Mouse (Mus musculus) kidney, postnatal 0 days (tissue): Measurements from ENCODE around the gene Pcsk6. TPM values are rescaled to one million over a fixed set of nuclear protein-coding genes. Genes with fewer than 3 reads are reported as not detected.

Source experiments
- ATAC-seq: fragments of 200-750 bp; cut with Nextera tagmentation; replicated peaks from 2 replicates; pipeline ENCODE4 v1.8.0; 2017; ENCODE audit warnings: low read depth, moderate number of reproducible peaks, moderate TSS enrichment, moderate library complexity; ENCODE audit not compliant: low FRiP score
- DNase-seq: peaks from one replicate; pipeline ENCODE4 v3.0.0-alpha.2; 2016; ENCODE audit warnings: low spot score
- H3K27ac ChIP-seq: fragments of 300-500 bp; sonication (generic); 2 replicates; pipeline ENCODE4 v1.5.1; 2014; ENCODE audit warnings: mild to moderate bottlenecking
- H3K27me3 ChIP-seq: fragments of 300-500 bp; sonication (generic); 2 replicates; pipeline ENCODE4 v1.6.1; 2014; ENCODE audit warnings: low read length, mixed read lengths; ENCODE audit not compliant: insufficient read depth
- H3K36me3 ChIP-seq: fragments of 300-500 bp; sonication (generic); 2 replicates; pipeline ENCODE4 v1.6.1; 2014; ENCODE audit warnings: low read length, mixed read lengths; ENCODE audit not compliant: insufficient read depth
- H3K4me1 ChIP-seq: fragments of 300-500 bp; sonication (generic); replicated peaks from 2 replicates; pipeline ENCODE4 v1.6.1; 2014; ENCODE audit warnings: antibody characterized with exemption, low read length, mixed read lengths; ENCODE audit not compliant: insufficient read depth
- H3K4me2 ChIP-seq: fragments of 300-500 bp; sonication (generic); 2 replicates; pipeline ENCODE4 v1.6.1; 2014; ENCODE audit warnings: mild to moderate bottlenecking, low read length, moderate library complexity, mixed read lengths
- H3K4me3 ChIP-seq: fragments of 300-500 bp; sonication (generic); replicated peaks from 2 replicates; pipeline ENCODE4 v1.5.1; 2014; ENCODE audit warnings: low read depth, low read length
- H3K9ac ChIP-seq: fragments of 300-500 bp; sonication (generic); 2 replicates; pipeline ENCODE4 v1.6.1; 2014; ENCODE audit warnings: low read depth, low read length
- H3K9me3 ChIP-seq: fragments of 300-500 bp; sonication (generic); replicated peaks from 2 replicates; pipeline ENCODE4 v1.6.1; 2016; ENCODE audit warnings: low read length, inconsistent platforms, mixed read lengths
- CTCF ChIP-seq: IDR thresholded peaks from 2 replicates; pipeline ENCODE4 v1.5.1; 2016; ENCODE audit warnings: antibody characterized with exemption, low read depth, mild to moderate bottlenecking, moderate library complexity
- WGBS: fragments of 180-500 bp; shearing (Covaris S2); extraction: QIAGEN DNeasy Blood & Tissue Kit; methylation state at CpG from one replicate; pipeline ENCODE4 v1.1.7; 2014; 5-methylcytosine and 5-hydroxymethylcytosine counted together
- polyA plus RNA-seq: library from polyadenylated mRNA; unstranded; fragments of >200 nt; fragmentation: Nextera tagmentation; extraction: Ambion mirVana; gene quantifications from 2 replicates; pipeline ENCODE4 v1.2.1, GENCODE M21; 2015

Pcsk6 gene
- polyA plus RNA-seq, 1 experiment from 2014 or later = 4.2 TPM

DNA sequence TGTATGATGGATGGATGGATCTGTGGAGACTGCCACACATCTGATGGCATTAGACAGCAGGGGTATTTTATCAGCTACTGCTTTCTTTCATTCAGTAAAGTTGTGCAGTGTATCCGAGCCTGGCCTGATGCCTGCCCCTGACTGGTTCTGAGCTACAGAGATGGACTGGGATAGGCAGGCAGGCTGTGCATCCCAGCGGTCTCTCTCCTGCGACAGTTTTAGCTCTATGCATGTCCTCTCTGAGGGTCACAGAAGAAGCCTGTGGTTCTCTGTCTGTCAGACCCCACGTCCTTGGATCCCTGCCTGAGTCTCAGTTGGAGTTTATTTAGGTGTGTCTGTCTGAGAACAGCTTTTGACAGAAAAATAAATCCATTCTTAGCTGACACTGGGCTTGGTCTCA, 16.7 kb downstream of the Pcsk6 start:
- no peaks in the 10 kb centered on the region for H3K9me3 ChIP-seq

DNA sequence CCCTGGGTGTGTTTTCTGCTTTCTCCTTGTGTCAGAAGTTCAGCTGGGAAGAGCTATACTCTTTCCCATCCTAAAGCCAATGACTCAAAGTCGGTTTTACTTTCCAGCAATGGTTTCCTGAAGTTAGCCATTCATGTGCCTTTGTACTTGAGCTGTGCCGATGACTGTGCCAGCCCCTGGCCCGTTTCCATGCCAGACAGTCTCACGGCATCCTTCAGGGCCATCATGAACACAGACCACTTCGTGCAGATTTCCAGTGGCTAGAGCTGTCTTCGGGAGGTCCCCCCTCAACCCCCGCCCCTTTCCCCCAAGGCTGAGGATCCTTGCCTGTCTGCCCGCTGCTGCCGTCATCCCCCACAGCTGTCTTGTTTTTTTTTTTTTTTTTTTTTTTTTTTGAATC, 17.8 kb downstream of the Pcsk6 start:
- TF ChIP-seq CTCF = no peak
- no peak overlapping the region for H3K4me2 ChIP-seq
- no peaks in the 10 kb centered on the region for H3K9me3 ChIP-seq
- DNase-seq (no peak), ATAC-seq (no peak)
- H3K4me1 ChIP-seq = no peaks in the 10 kb centered on the region
- no peaks in the 10 kb centered on the region for H3K36me3 ChIP-seq
- no peak overlapping the region for H3K9ac ChIP-seq
- no peak overlapping the region for H3K27ac ChIP-seq
- no peaks in the 10 kb centered on the region for H3K27me3 ChIP-seq
- 73% methylated on average over 9 of the region's 9 CpGs for WGBS
- no peak overlapping the region for H3K4me3 ChIP-seq

More for the DNA sequence above, 16.7 kb downstream of the Pcsk6 start:
- ATAC-seq = no peak
- no peak overlapping the region for H3K27ac ChIP-seq
- H3K9ac ChIP-seq = no peak overlapping the region
- 52% methylated on average over 4 of the region's 4 CpGs for WGBS
- no peak for TF ChIP-seq CTCF
- no peak for DNase-seq
- H3K36me3 ChIP-seq = no peaks in the 10 kb centered on the region
- H3K4me2 ChIP-seq = no peak overlapping the region
- H3K4me1 ChIP-seq = no peaks in the 10 kb centered on the region
- H3K27me3 ChIP-seq = no peaks in the 10 kb centered on the region
- no peak overlapping the region for H3K4me3 ChIP-seq

DNA sequence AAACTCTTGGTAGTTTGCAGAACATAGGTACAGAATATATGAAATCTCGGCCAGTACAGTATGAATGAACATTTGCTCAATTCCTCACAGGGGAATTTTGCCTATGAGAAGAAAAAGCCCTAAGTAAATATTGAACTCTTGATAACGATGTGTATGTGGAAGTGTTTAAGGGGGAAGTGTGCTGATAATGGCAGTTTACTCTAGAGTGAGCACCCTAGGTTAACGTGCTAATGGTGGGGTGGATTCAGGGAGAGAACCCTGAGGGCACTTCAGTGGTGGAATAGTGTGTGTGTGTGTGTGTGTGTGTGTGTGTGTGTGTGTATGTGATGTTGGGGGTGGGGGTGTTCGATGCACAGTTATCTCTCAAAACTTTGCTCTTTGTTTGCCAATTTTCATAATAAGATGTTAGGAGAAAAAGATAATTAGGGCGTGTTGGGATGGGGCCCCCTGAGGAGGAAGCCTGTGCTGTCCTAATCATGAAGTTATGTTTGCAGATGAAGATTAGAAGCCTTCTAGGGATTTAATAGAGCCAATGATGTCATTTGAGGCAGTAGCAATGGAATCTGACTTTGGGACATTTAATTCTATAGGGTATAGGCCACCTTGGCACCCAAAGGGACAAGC, 19.2 kb downstream of the Pcsk6 start:
- no peak overlapping the region for H3K9ac ChIP-seq
- no peaks in the 10 kb centered on the region for H3K4me1 ChIP-seq
- H3K4me3 ChIP-seq = no peak overlapping the region
- DNase-seq = no peak
- no peaks in the 10 kb centered on the region for H3K9me3 ChIP-seq
- no peak for TF ChIP-seq CTCF
- H3K27ac ChIP-seq = no peak overlapping the region
- no peaks in the 10 kb centered on the region for H3K36me3 ChIP-seq
- H3K27me3 ChIP-seq = no peaks in the 10 kb centered on the region
- peak overlapping the region; percentile 27; the same call in 1 of the 2 replicates for H3K4me2 ChIP-seq
- no peak for ATAC-seq
- WGBS = 75% methylated on average over 5 of the region's 5 CpGs

DNA sequence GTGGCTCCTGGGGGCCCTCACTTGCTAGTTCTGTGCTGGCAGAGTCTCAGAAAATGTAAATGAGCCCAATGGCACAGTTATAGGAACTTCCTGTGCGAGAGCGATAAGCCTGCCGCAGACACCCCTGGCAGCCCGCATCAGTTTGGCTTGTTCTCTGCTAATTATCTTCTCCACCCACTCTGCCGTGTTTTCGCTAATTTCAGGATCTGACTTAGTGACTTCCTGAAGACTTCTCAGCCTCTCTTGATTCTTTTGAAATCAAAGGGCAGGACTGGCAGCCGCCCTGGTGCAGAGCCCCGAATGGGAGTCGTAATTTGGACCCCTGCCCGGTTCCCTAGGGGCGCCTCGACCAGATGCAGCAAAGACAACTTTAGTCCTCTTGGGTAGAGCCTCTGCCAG, 19.8 kb downstream of the Pcsk6 start:
- Histone ChIP-seq H3K4me2 (peak overlapping the region; percentile 27), H3K27ac (no peak overlapping the region), H3K9ac (no peak overlapping the region), H3K4me3 (no peak overlapping the region), H3K36me3 (no peaks in the 10 kb centered on the region), H3K27me3 (no peaks in the 10 kb centered on the region), H3K9me3 (no peaks in the 10 kb centered on the region), H3K4me1 (no peaks in the 10 kb centered on the region)
- DNase-seq (no peak), ATAC-seq (no peak)
- no peak for TF ChIP-seq CTCF
- 30% methylated on average over 12 of the region's 12 CpGs for WGBS

DNA sequence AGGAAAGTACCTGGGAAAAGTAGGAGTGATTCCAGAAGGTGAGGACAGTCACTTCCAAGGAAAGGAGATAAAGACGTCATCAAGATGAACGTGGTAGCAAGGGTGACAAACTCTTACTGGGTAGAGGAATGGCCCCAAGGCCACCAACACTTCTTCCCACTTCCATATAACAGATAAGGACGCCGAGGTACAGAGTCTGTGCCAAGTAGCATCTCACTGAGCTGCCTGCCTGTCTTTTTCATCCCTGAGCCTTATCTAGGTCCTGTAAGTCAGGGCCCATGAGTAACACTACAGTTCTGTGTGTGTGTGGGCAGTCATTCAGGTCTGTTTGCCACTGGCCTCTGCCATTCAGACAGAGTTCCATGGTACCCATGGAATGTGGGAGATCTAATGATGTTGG, 23.4 kb downstream of the Pcsk6 start:
- WGBS = 85% methylated on average over 4 of the region's 4 CpGs
- TF ChIP-seq CTCF = no peak
- H3K9me3 ChIP-seq = no peaks in the 10 kb centered on the region
- DNase-seq = no peak
- no peak for ATAC-seq
- no peak overlapping the region for H3K4me2 ChIP-seq
- H3K4me1 ChIP-seq = no peaks in the 10 kb centered on the region; the same call in 1 of the 2 replicates
- H3K27ac ChIP-seq = no peak overlapping the region
- no peaks in the 10 kb centered on the region for H3K36me3 ChIP-seq
- H3K4me3 ChIP-seq = no peak overlapping the region
- H3K9ac ChIP-seq = no peak overlapping the region
- H3K27me3 ChIP-seq = no peaks in the 10 kb centered on the region

DNA sequence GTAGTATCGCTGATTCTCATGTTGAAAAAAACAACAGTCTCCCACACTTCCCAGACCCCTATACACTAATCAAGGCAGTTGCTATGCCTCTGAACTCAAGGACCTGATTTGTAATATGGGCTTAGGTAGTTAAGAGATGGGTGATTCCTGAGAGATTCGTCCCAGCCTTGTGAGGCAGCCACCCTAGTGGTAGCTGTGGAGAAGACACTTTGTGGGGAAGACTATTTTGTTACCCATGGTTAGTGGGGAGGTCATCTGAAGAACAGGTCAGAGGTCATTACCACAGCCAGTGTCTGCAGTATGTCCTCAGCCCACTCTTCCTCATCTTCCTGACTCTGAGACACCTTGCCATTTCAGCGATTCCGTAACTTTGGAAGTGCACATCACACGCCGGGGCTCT, 24.3 kb downstream of the Pcsk6 start:
- WGBS = 89% methylated on average over 6 of the region's 6 CpGs
- DNase-seq = no peak
- no peak overlapping the region for H3K4me3 ChIP-seq
- no peaks in the 10 kb centered on the region for H3K27me3 ChIP-seq
- no peak for ATAC-seq
- H3K9me3 ChIP-seq = no peaks in the 10 kb centered on the region
- H3K36me3 ChIP-seq = no peaks in the 10 kb centered on the region
- no peak overlapping the region for H3K9ac ChIP-seq
- no peaks in the 10 kb centered on the region; the same call in 1 of the 2 replicates for H3K4me1 ChIP-seq
- H3K4me2 ChIP-seq = no peak overlapping the region
- H3K27ac ChIP-seq = no peak overlapping the region
- TF ChIP-seq CTCF = peak; percentile 39; the same call in 1 of the 2 replicates

DNA sequence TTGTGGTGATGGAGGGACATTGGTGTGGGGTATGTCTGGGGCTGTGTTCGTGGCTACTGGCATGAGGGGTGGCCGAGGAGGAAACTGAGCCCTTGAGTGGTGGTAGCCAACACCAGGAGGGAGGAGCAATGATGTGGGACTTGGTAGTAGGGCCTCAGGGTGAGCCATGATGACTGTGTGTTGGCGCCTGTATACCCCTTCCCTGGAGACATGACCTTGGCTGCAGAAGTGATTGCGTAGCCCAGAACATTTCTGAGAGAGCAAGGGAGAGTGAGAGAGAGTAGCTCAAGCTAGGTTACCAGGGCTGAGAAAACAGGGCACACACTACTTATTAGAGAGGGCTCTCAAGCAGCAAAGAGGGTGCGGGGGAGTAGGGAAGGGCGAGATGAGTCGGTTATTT, 30.3 kb downstream of the Pcsk6 start:
- H3K36me3 ChIP-seq = no peaks in the 10 kb centered on the region
- no peak overlapping the region for H3K27ac ChIP-seq
- no peak overlapping the region for H3K4me2 ChIP-seq
- H3K4me1 ChIP-seq = peaks cover 3% of the 10 kb centered on the region; the same call in 1 of the 2 replicates
- no peak overlapping the region for H3K4me3 ChIP-seq
- ATAC-seq = no peak
- DNase-seq = no peak
- no peak overlapping the region for H3K9ac ChIP-seq
- no peak for TF ChIP-seq CTCF
- H3K27me3 ChIP-seq = no peaks in the 10 kb centered on the region
- WGBS = 64% methylated on average over 7 of the region's 7 CpGs
- no peaks in the 10 kb centered on the region for H3K9me3 ChIP-seq
